Mouse (Mus musculus) hindbrain, embryonic 15.5 days (tissue): ENCODE results near the gene Fndc3b. TPM values are rescaled to one million over a fixed set of nuclear protein-coding genes. Genes with fewer than 3 reads are reported as not detected.
A peak's percentile ranks its signal among the peaks of the same experiment; 100 is the strongest.

ENCODE experiments used
- ATAC-seq: fragments of 200-750 bp; cut with Nextera tagmentation; 2 replicates; pipeline ENCODE4 v1.8.0; 2017; ENCODE audit warnings: low read depth, moderate number of reproducible peaks, moderate TSS enrichment; ENCODE audit not compliant: low FRiP score
- H3K27ac ChIP-seq: fragments of 300-500 bp; sonication (generic); replicated peaks from 2 replicates; pipeline ENCODE4 v1.5.1; 2015; ENCODE audit warnings: mild to moderate bottlenecking, inconsistent platforms
- H3K27me3 ChIP-seq: fragments of 300-500 bp; sonication (generic); 2 replicates; pipeline ENCODE4 v1.6.1; 2015; ENCODE audit warnings: control low read depth, inconsistent platforms
- H3K36me3 ChIP-seq: fragments of 300-500 bp; sonication (generic); 2 replicates; pipeline ENCODE4 v1.6.1; 2015; ENCODE audit warnings: control low read depth, inconsistent platforms
- H3K4me1 ChIP-seq: fragments of 300-500 bp; sonication (generic); replicated peaks from 2 replicates; pipeline ENCODE4 v1.6.1; 2015; ENCODE audit warnings: control low read depth, inconsistent platforms
- H3K4me2 ChIP-seq: fragments of 300-500 bp; sonication (generic); 2 replicates; pipeline ENCODE4 v1.6.1; 2015; ENCODE audit warnings: moderate library complexity, mild to moderate bottlenecking, inconsistent platforms
- H3K4me3 ChIP-seq: fragments of 300-500 bp; sonication (generic); 2 replicates; pipeline ENCODE4 v1.5.1; 2015; ENCODE audit warnings: mild to moderate bottlenecking, inconsistent platforms
- H3K9ac ChIP-seq: fragments of 300-500 bp; sonication (generic); 2 replicates; pipeline ENCODE4 v1.6.1; 2015; ENCODE audit warnings: inconsistent platforms
- H3K9me3 ChIP-seq: fragments of 300-500 bp; sonication (generic); 2 replicates; pipeline ENCODE4 v1.6.1; 2016; ENCODE audit warnings: control low read depth, inconsistent platforms
- WGBS: fragments of 180-500 bp; shearing (Covaris S2); methylation state at CpG from one replicate; pipeline ENCODE4 v1.1.7; 2015; 5-methylcytosine and 5-hydroxymethylcytosine counted together
- polyA plus RNA-seq: library from polyadenylated mRNA; unstranded; fragments of >200 nt; fragmentation: Nextera tagmentation; extraction: Ambion mirVana; gene quantifications from 2 replicates; pipeline ENCODE4 v1.2.1, GENCODE M21; 2015

Fndc3b gene
- polyA plus RNA-seq, 1 experiment from 2014 or later = 7.5 TPM

DNA sequence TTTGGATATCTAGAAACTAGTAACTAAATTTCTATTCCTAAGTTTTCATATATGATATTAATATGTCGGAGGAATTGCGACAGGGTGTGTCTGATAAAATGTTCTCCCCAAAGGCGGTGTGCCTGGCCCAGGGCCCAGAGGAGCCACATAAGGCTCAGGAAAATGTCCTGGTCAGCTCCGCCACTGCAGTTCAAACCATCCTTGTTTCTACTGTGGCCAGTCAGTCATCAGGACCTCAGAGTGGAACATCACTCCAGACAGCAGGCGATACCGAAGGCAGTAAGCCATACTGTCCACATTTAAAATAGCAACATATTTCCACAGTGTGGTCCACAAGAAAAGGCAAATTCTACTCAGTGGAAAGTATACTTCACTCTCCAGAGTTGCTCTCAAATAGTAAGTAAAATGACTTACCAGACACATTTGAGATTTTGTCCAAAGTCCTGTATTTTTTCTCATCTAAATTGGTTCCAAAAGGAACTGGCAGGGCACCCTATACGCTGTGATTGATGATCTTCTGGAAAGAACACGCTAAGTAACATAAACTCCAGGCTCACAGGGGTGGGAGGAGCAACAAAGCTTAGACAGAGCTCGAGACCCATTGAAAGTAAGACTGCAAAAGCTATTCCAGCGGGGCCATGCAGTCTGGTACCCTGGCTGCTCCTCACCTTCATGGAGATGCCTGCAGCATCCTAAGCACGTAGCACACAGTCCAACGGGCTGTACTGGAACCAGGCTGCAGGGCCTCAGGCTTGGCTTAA lies 187.8 kb downstream of the Fndc3b start:
- no peak overlapping the region for H3K4me3 ChIP-seq
- no peaks in the 10 kb centered on the region for H3K9me3 ChIP-seq
- H3K4me1 ChIP-seq = no peaks in the 10 kb centered on the region
- WGBS = 82% methylated on average over 12 of the region's 12 CpGs
- H3K4me2 ChIP-seq = no peak overlapping the region
- no peaks in the 10 kb centered on the region for H3K36me3 ChIP-seq
- ATAC-seq = no peak
- H3K27me3 ChIP-seq = no peaks in the 10 kb centered on the region
- H3K9ac ChIP-seq = no peak overlapping the region
- H3K27ac ChIP-seq = no peak overlapping the region

DNA sequence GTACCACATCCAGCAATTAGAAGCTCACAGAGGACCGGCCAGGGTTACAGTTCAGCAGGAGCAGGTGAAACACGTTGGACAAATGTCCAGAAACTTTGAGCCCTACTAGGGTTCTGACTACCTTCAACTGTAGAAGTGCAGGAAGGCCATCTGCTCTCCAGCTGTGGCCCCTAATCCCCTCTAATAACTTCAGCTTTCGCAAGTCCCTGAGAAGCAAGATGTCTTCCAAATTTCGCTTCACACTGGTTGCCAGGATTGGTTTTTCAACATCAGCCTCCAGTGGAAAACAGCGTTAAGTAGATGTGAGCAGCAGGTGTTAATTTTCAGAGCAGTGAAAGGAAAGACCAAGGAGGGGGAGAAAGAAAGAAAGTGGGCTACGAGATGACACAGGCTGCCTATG lies 190.7 kb downstream of the Fndc3b start:
- Histone ChIP-seq H3K36me3 (no peaks in the 10 kb centered on the region), H3K4me1 (no peaks in the 10 kb centered on the region), H3K4me2 (no peak overlapping the region), H3K9ac (no peak overlapping the region), H3K4me3 (no peak overlapping the region), H3K9me3 (no peaks in the 10 kb centered on the region), H3K27ac (no peak overlapping the region), H3K27me3 (no peaks in the 10 kb centered on the region)
- WGBS = 85% methylated on average over 6 of the region's 6 CpGs
- no peak for ATAC-seq

DNA sequence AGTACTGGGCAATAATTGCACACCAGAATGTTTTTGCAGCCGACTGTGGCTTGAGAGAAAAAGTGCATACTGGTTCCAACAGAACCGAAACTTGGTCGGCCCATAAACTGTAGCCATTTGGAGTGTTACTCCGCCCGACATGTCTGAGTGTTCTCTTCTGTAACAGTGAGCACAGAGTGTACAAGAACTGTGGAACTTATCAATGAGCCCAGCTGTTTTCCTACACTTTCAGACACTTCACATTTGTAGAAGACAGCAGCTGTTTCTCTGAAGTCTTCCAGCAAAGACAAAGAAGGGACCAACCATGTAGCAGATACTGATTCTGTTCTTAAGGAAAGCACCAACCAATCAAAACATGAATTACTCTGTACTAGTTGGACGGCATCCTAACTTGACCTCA lies 191.6 kb downstream of the Fndc3b start:
- no peak for ATAC-seq
- 90% methylated on average over 6 of the region's 6 CpGs for WGBS
- Histone ChIP-seq H3K4me3 (no peak overlapping the region), H3K9ac (no peak overlapping the region), H3K27ac (no peak overlapping the region), H3K4me1 (no peaks in the 10 kb centered on the region), H3K4me2 (no peak overlapping the region), H3K9me3 (no peaks in the 10 kb centered on the region), H3K27me3 (no peaks in the 10 kb centered on the region), H3K36me3 (no peaks in the 10 kb centered on the region)

DNA sequence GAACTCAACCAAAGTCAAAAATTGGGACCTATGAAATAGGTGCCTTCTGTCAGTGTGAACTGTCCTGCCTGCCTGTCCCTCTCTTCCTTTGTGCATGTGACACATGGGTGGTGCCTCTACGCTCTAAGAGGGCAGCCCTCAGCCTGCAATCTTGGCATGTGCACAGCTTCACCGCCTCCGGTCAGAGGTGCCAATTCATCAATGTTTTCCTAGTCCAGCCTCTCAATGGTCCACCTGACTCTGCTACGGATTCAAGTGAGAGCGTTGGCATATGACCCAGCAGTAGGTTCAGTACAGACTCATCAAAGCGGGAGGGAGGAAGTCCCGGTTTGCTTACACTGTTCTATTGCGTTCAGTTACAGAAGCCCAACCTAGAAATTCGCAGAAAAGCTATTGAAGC lies 192.2 kb downstream of the Fndc3b start:
- Histone ChIP-seq H3K27me3 (no peaks in the 10 kb centered on the region), H3K27ac (no peak overlapping the region), H3K9ac (no peak overlapping the region), H3K4me1 (no peaks in the 10 kb centered on the region), H3K4me3 (no peak overlapping the region), H3K4me2 (no peak overlapping the region), H3K9me3 (no peaks in the 10 kb centered on the region), H3K36me3 (no peaks in the 10 kb centered on the region)
- WGBS = 77% methylated on average over 9 of the region's 9 CpGs
- peak; percentile 73 for ATAC-seq

DNA sequence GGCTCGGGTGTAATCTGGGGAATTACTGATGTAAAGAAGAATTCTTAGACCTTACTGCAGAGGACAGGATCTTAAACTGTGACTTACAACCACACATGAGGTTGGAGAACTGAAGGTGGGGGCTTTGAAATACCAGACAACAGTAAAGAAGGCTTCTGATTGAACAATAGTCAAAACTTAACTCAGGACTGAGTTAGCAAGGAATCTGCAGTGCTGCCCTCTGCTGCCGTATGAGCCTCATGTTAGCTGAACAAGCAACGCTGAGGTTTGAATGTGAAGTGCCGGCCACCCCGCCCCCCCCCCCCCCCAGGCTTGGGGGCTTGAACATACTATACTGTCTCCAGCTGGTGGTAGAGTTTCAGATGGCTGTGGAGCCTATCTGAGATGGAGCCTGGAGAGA lies 194.6 kb downstream of the Fndc3b start:
- Histone ChIP-seq H3K27me3 (no peaks in the 10 kb centered on the region), H3K4me3 (no peak overlapping the region), H3K36me3 (no peaks in the 10 kb centered on the region), H3K9me3 (no peaks in the 10 kb centered on the region), H3K9ac (no peak overlapping the region), H3K4me1 (no peaks in the 10 kb centered on the region), H3K4me2 (no peak overlapping the region), H3K27ac (no peak overlapping the region)
- WGBS = 37% methylated on average over 5 of the region's 5 CpGs
- ATAC-seq = no peak

DNA sequence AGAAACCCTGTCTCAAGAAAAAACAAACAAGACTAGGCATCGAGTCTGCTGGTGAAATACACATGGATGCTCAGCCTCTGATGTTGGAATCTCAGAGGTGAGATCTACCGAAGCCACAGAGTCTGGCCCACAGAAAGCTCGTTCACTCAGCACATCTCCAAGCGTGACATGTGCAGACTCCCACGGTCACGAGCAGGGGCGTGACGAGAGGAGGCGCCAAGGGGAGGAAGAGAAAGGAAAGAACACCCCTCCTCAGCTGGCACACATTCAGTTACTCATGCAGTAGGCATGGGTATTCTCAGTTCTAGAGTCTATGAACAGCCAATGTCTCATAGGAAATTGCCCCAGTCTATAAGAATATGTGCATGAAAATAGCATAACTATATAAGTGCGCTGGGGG lies 199.3 kb downstream of the Fndc3b start:
- ATAC-seq = no peak
- Histone ChIP-seq H3K36me3 (no peaks in the 10 kb centered on the region), H3K27ac (no peak overlapping the region), H3K27me3 (no peaks in the 10 kb centered on the region), H3K9ac (no peak overlapping the region), H3K9me3 (no peaks in the 10 kb centered on the region), H3K4me1 (no peaks in the 10 kb centered on the region), H3K4me2 (no peak overlapping the region), H3K4me3 (no peak overlapping the region)
- WGBS = 68% methylated on average over 10 of the region's 10 CpGs

DNA sequence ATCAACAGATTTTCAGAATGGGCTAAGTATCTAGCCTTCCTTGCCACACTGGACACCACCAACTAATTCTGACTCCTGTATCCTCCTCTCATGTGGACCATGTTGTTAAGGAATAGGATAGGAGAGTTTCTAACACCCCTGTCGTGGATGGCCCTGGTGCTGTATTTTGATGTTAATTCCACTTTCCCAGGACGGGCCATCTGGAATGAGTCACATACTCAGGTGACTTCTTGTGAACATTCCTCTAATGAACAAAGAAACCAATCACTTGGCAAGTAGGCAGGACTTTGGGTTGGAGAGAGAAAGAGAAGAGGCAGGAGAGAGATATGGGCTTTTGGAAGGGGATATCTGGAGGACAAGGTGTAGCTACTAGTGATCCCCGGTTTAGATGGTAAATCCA lies 204.2 kb downstream of the Fndc3b start:
- no peaks in the 10 kb centered on the region for H3K36me3 ChIP-seq

DNA sequence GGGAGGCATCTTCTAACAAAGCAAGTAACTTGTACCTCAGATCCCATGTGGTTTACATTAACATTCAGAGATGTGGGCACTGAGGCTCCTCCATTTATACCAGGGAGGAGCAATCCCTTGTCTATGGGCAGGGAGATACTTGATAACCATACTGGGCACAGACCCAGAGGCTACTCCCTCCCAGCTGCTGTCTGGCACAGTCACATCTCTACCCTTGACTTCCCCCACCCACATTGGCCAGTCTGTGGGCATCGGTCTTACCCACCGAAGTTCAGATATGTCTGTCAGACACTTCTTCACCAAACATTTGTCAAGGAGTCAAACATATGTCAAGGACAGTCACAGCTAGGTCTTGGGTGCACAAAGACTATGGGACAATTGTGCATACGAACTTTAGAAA lies 205.5 kb downstream of the Fndc3b start:
- Histone ChIP-seq H3K4me1 (no peaks in the 10 kb centered on the region), H3K9ac (no peak overlapping the region), H3K9me3 (no peaks in the 10 kb centered on the region), H3K27ac (no peak overlapping the region), H3K4me2 (no peak overlapping the region), H3K4me3 (no peak overlapping the region), H3K36me3 (no peaks in the 10 kb centered on the region), H3K27me3 (no peaks in the 10 kb centered on the region)
- no peak for ATAC-seq
- WGBS = 84% methylated on average over 3 of the region's 3 CpGs

More for the DNA sequence above, 204.2 kb downstream of the Fndc3b start:
- Histone ChIP-seq H3K9me3 (no peaks in the 10 kb centered on the region), H3K27ac (no peak overlapping the region), H3K4me2 (no peak overlapping the region), H3K27me3 (no peaks in the 10 kb centered on the region), H3K4me3 (no peak overlapping the region), H3K9ac (no peak overlapping the region), H3K4me1 (no peaks in the 10 kb centered on the region)
- 92% methylated on average over 3 of the region's 3 CpGs for WGBS
- no peak for ATAC-seq

DNA sequence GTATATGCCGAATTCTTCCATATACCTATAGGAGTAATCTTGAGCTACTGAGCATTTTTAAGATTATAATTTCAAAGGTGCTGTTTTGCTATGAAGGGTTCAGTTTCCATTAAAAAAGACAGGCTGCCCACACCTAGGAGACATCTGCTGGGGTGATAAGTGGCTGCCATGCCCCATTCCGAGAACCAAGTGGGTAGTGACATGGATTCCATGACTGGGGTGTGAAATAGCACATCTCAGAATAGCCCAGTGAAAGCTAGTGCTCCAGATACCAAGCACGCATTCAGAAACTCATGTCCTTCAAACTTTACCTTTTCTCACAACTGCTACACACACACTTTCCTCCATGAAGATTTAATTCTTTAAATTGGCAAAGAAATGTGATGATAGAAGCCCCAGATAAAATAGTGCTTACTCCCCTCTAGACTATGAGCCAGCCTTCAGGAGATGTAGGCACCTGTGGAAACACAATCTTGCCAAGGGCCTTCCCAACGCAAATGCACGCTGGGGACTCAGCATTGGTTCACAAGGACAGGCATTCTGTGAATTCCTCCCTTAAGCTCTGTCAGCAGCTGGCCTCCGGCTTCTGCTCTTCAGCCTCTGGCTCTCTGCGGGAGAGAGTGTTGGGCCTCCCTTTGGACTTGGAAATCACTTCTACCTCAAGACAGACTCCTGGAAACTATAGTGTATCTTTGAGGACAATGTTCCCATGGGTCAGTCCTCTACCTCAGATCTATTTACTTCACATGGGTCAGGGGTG lies 207.6 kb downstream of the Fndc3b start:
- ATAC-seq = no peak
- Histone ChIP-seq H3K4me2 (no peak overlapping the region), H3K9ac (no peak overlapping the region), H3K27me3 (no peaks in the 10 kb centered on the region), H3K4me3 (no peak overlapping the region), H3K4me1 (no peaks in the 10 kb centered on the region), H3K36me3 (no peaks in the 10 kb centered on the region), H3K9me3 (no peaks in the 10 kb centered on the region), H3K27ac (no peak overlapping the region)
- WGBS = 93% methylated on average over 7 of the region's 7 CpGs

DNA sequence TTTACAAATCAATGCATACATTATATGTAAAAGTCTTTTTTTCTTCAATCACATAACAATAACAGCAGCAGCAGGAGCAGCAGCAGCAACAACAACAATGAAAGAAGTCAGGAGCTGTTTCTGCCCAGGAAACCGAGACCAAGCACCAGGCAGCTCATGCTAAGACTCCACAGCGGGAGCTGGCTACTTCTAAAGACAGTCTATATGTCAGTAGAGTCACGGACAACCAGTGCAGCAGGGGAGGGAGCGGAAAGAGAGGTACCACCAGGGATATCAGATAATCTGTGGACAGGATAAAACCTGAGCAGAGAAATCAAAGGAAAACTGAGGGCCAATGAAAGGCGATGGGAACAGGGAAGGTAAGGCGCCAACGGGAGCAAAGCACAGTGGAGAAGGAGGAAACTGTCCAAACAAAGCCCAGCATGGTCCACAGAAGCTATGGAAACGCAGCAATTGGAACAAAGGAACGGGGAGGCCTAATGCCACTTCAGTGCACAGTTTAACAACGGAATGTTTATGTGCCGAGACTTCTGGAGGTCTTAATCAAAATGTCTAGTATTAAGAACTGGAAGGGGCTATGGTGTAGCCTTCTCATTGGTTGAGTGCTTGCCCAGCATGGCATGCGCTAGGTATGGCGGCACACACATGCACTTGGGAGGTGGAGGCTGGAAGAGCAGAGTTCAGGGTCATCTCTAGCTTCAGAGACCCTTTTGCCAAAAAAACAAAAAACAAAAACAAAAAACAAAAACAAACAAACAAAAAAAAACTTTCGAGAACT lies 215.6 kb downstream of the Fndc3b start:
- Histone ChIP-seq H3K27ac (peak overlapping the region; percentile 56; the same call in 1 of the 2 replicates), H3K27me3 (no peaks in the 10 kb centered on the region), H3K36me3 (no peaks in the 10 kb centered on the region), H3K9ac (no peak overlapping the region), H3K4me1 (0 out of 2 replicates have a peak, but pooled peaks cover 6% of the 10 kb centered on the region), H3K4me3 (no peak overlapping the region), H3K9me3 (no peaks in the 10 kb centered on the region), H3K4me2 (no peak overlapping the region)
- ATAC-seq = no peak
- 38% methylated on average over 14 of the region's 14 CpGs for WGBS

DNA sequence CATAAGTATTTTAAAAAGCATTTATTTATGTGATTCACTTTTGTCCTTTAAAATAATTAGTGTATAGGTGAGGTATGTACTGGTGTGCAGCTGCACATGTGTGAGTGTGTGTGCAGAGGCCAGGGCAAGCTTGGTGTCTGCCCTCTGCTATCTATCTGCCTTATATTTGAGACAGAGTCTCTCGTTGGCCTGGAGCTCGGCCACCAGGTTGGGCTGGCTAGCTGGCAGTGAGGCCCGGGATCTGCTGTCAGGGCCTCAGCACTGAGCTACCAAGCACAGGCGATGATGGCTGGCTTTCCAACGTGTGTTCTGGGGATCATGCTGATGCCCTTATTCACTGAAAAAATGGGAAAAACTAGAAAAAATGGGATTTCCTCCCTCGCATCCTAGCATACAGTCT lies 216.4 kb downstream of the Fndc3b start:
- Histone ChIP-seq H3K4me2 (no peak overlapping the region), H3K4me1 (0 out of 2 replicates have a peak, but pooled peaks cover 6% of the 10 kb centered on the region), H3K9ac (no peak overlapping the region), H3K9me3 (no peaks in the 10 kb centered on the region), H3K36me3 (no peaks in the 10 kb centered on the region), H3K27me3 (no peaks in the 10 kb centered on the region), H3K4me3 (no peak overlapping the region), H3K27ac (no peak overlapping the region)
- no peak for ATAC-seq
- WGBS = 57% methylated on average over 6 of the region's 6 CpGs

DNA sequence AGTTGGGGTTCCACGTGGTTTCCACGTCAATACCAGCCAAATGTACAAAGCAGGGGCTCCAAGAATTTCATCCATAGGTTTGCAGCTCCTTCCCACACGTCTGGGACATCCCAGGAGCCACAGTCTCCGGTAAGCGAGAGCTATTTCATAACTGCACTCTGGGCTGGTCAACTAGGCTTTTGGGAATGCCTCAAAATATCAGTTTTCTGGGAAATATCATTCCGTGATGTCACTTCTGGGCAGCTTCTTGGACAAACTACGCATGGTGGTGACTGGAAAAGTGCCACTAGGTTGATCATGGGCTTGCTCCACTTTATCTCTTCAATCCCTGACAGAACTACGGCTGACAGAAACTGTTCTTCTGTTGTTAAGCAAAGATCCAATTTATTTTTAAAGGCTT lies 217.0 kb downstream of the Fndc3b start:
- no peaks in the 10 kb centered on the region for H3K36me3 ChIP-seq
- no peaks in the 10 kb centered on the region for H3K9me3 ChIP-seq
- ATAC-seq = no peak
- H3K27me3 ChIP-seq = no peaks in the 10 kb centered on the region
- H3K4me2 ChIP-seq = no peak overlapping the region
- 0 out of 2 replicates have a peak, but pooled peaks cover 6% of the 10 kb centered on the region for H3K4me1 ChIP-seq
- H3K9ac ChIP-seq = no peak overlapping the region
- H3K27ac ChIP-seq = no peak overlapping the region
- WGBS = 92% methylated on average over 8 of the region's 8 CpGs
- no peak overlapping the region for H3K4me3 ChIP-seq
